Mouse (Mus musculus): ENCODE data around the gene Ddx43. TPM values are rescaled to one million over a fixed set of nuclear protein-coding genes. Genes with fewer than 3 reads are reported as not detected.

The Ddx43 gene
- total RNA-seq, 2 experiments from 2014 or later, result not detected

DNA sequence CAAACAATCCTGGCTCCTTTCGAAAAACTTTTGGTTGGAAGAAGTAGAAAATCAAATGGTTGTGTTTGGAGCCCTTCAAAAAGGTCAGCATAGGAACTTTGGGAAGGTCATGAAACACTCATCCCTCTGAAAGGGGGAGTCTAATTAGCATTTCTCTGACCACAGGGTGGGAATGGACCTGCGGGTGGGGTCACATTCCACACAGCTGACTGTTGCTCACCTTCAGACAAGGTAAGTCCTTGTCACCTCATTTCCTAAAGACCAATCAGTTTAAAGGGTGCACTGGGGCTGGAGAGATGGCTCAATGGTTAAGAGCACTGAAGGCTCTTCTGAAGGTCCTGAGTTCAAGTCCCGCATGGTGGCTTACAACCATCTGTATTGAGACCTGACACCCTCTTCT, 24.1 kb upstream of the Ddx43 start:
- ATAC-seq (replicated peaks; ENCODE audit: low FRiP score, poor library complexity, severe bottlenecking), result no peak

DNA sequence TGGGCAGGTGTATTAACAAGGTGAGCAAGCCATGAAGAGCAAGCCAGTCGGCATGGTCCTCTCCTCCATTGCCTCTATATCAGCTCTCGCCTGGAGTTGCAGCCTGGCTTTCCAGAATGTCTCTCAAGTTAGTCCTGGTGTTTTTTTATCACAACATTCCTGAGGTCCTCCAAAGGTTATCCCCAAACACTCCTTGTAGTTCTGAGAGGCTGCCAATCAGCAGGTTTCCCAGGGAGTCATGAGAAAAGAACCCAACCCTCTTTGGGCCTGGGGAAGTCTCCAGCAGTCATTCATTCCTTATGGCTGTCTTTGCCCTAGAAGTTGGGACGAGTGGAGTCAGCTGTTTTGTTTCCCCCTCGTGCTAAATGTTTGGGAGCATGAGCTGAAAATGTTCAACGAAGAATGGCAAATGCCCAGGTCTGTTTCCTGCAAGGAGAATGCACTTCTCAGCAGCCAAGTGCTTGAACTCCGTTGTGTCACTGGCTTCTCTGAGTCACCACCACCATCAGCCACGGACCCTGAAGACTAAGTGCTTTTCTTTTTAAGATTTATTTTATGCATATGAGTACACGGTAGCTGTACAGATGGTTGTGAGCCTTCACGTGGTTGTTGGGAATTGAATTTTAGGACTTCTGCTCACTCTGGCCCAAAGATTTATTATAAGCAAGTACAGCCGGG, 22.6 kb upstream of the Ddx43 start:
- ATAC-seq (replicated peaks; ENCODE audit: low FRiP score, poor library complexity, severe bottlenecking), result no peak

DNA sequence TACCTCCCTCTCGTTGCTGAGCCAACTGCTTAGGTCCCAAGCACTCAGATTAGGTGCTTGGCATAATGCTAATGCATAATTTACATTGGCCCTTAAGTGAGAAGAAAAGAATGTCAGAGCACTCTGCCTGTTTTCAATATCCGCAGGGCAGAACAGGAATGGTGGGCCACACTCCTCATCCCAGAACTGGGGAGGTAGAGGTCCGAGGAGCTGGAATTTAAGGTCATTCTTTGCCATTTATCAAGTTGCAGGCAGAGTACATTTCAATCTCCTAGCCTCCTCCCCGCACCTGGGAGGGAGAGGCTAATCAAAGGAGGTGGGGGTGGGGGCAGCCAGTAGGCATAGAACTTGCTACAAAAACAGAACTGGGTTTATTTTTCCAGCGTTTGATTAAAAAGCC, 21.2 kb upstream of the Ddx43 start:
- ATAC-seq (replicated peaks; ENCODE audit: low FRiP score, poor library complexity, severe bottlenecking), result no peak

DNA sequence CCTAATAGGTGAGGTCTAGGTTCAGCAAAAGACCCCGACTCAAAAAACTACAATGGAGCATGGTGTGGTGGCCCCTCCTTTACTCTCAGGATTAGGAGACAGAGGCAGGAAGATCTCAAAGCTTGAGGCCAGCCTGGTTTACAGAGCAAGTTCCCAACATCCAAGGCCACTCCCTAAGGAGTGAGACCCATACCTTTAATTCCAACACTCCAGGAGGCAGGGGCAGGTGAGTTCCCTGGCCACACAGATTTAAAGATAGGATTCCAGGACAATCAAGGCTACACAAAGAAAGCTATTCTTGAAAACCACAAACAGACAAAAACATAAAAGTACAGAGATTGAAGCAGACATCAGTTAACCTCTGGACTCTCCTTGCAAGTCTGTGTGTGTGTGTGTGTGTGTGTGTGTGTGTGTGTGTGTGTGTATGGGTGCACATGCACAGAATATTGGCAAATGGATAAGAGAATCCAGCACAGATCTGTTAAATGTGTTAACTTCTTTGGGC, 20.6 kb upstream of the Ddx43 start:
- no peak for ATAC-seq (replicated peaks; ENCODE audit: low FRiP score, poor library complexity, severe bottlenecking)

DNA sequence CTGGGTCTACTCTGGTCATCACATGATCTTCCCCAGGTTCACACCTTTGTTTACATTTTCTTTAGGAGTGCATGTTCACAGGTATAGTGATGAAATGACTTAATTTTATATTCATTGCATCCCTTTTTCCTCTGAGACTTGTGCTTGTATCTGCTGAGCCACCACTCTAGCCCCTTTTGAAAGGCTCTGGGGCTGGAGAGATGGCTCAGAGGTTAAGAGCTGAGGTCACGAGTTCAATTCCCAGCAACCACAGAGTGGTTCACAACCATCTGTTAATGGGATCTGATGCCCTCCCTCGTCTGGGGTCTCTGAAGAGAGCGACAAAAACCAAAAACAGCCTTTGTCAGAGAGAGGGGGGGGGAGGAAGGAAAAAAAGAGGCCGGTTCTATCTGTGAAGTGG, 20.1 kb upstream of the Ddx43 start:
- no peak for ATAC-seq (replicated peaks; ENCODE audit: low FRiP score, poor library complexity, severe bottlenecking)

DNA sequence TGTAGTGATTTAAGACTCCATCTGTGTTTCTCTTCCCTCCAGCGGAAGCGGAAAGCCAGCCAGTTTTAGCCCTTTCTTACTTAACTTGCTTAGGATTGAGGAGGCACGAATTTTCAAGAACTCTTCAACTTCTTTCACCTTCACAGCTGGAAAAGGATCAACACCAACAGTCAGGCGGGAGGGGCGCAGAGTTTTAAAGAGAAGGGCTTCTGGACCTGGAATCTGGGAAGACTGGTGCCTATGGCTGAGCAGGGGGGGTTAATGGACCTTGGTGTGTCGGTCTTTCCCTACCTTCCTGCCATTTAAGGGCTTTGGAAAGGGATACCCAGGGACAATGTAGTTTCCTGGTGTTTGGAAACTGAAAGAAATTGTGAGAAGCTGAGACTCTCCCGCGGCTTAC, 18.0 kb upstream of the Ddx43 start:
- ATAC-seq (replicated peaks; ENCODE audit: low FRiP score, poor library complexity, severe bottlenecking), result no peak

DNA sequence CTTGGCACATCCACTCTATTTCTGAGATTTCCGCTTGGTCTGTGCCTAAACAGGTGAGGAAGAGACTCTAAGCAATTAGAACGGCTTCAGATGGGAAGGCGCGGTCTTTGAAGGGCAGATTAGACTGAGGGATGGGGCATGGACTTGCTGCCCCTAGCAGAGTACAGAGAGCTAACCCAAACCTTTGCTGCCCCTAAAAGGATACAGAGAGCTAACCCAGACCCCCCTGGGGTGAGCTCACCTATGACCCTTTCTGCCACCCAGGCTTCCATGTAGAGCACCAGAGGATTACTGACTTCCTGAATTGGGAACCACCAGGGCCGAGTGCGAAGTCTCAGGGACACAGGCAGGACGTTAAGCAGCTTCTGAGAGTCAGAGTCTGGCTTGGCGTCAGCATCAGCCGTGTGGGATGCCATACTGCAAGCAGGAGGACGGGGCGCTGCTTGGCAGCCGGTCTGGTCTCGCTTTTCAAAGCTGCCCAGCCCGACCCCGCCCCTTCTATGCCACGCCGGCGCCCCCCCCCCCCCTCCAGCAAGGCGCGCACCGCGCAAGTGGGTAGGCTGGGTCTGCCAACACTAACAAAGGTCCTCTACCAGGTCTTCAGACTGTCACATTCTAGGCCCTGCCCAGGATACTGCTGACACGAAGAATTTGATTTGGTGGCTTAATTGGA, 17.3 kb upstream of the Ddx43 start, which contains the start of gene Ooep:
Gene Ooep (minus strand): TSS at position 613 of the 673 bp plus-strand sequence.
- no peak for ATAC-seq (replicated peaks; ENCODE audit: low FRiP score, poor library complexity, severe bottlenecking)

DNA sequence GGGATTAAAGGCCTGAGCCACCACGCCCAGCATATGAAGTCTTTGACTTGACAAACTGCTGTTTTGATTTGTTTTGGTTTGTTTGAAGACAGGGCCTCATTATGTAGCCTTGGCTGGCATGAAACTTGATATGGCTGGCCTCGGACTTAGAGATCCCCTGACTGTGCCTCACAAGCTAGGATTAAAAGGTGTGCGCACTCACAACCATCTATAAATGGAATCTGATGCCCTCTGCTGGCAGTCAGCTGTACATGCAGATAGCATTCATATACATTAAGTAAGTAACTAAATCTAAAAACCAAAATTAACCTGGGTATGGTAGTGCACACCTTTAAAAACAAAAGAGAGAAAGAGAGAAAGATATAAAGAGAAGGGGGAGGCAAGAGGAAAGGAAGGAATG, 9.7 kb upstream of the Ddx43 start:
- no peak for ATAC-seq (replicated peaks; ENCODE audit: low FRiP score, poor library complexity, severe bottlenecking)

DNA sequence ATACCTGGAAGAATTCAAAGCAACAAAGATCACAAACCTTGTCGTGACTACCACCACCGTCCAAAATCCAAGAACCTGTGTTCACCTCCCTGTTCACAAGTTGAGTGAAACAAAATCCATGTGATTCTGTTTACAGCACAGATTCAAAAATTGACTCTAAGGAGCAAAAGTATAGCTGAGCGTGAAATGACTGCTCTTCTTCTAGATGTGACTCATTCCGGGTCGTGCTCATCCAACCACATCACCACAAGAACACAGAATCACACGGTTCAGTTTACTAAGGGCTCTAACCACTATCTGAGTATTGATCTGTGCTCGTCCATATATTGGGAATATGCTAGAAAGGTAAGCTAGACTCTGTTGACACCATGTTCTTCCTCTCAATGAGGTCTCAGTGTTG, 8.6 kb upstream of the Ddx43 start:
- ATAC-seq (replicated peaks; ENCODE audit: low FRiP score, poor library complexity, severe bottlenecking), result no peak

DNA sequence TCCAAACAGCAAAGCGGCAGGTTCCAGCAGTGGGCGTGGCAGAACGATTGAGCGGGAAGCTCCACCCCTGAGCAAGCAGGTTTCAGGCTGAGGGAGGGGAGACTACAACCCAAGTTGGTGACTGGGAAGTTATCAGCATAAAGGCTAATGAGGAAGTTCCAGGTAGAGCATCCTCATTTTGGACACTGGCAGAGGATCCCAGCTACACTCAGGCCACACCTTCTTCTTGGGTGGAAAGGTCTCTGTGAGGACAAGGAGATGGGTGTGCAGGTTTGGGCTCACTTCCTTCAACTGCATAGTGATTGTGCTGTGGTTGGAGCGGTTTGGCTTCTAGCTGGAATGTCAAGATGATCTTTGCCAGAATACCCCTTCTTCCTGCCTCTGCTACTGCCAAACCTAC, 5.6 kb upstream of the Ddx43 start:
- no peak for ATAC-seq (replicated peaks; ENCODE audit: low FRiP score, poor library complexity, severe bottlenecking)

DNA sequence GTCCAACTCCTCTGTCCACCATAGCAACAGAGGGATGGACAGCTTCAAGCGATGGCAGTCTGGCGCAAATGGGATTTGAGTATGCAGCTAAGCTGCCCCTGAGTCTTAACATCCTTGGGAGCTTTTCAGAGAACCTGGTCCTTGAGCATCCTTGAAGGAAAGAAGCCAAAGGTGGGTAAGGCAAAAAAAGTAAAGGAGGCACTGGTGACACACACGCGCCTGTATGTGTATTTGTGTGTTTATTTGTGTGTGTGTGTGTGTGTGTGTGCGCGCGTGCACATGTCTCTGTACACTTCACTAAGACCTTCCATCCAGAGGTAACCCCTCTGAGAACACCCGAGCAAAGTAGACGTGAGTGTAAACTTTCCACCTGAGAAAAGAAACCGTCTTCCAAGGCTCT, 1.8 kb upstream of the Ddx43 start:
- no peak for ATAC-seq (replicated peaks; ENCODE audit: low FRiP score, poor library complexity, severe bottlenecking)

DNA sequence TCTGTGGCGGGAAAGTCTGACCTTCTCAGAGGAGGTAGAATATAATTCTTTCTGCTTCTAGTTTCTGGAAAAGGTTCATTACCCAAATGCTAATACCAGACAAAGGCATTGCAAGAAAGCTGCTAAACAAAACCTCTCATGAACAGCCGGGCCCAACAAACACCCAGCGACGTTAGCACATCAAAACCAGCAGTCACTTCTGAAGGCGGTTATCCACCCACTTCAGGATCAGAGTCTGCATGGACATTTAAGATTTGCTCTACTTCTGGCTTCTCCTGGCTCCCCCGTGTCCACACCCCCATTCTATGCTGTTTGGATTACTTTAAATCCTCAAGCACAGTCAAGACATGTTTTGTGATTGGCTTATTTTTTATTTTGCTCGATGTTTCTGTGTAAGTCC, 975 bp upstream of the Ddx43 start:
- no peak for ATAC-seq (replicated peaks; ENCODE audit: low FRiP score, poor library complexity, severe bottlenecking)

DNA sequence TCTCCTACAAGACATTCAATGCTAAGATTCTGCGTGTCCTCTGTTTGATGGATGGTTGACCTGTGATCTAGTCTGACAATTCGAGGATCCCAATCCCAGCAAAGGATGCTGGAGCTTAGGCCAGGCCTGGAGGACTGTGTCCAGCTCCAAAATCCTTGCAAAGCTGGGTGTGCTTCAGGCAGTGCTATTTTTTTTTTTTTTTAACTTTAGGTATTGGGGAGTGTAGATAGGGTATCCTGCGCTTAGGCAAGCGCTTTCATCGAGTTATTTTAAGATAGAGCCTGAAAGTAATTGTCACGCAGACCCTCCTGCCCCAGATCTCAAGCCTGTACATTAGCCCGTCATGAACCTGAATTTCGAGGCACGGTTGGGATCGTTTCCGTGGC, 340 bp upstream of the Ddx43 start:
- no peak for ATAC-seq (replicated peaks; ENCODE audit: low FRiP score, poor library complexity, severe bottlenecking)

DNA sequence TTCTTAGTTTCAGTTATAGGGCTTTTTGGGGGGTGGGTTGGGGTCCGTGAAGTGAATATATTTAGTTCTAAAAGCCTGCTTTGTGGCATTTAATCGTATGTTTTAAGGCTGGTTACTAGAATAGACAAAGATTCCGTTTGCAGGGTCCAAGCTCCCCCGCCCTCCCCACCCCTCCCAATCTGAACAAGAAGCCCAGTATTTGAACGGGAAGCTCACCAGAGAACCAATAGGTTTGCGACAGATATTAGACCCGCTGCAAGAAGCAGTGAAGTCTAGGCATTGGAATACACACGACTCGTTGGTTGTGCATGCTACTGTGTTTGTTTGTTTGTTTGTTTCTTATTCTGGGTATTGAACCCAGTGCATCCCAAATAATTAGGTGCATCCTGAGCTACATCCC, 940 bp downstream of the Ddx43 start:
- ATAC-seq (replicated peaks; ENCODE audit: low FRiP score, poor library complexity, severe bottlenecking), result no peak

DNA sequence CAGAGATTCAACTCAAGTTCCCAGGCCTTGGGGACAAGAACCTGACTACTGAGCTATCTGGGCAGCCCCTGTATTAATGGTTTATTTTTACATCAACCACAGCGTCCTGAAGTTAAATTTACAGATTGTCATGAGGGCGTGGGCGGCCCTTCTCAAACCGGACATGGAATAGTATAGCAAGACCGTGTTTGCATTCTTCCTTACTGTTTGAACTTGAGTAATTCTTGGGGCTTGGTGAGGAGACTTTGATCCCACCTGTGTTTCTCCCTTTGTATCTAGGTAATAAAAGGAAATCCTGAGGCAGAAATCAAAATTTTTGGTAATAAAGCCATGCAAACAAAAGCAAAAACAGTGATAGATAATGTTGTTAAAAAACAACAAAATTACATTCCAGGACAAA, 5.0 kb downstream of the Ddx43 start:
- no peak for ATAC-seq (replicated peaks; ENCODE audit: low FRiP score, poor library complexity, severe bottlenecking)

DNA sequence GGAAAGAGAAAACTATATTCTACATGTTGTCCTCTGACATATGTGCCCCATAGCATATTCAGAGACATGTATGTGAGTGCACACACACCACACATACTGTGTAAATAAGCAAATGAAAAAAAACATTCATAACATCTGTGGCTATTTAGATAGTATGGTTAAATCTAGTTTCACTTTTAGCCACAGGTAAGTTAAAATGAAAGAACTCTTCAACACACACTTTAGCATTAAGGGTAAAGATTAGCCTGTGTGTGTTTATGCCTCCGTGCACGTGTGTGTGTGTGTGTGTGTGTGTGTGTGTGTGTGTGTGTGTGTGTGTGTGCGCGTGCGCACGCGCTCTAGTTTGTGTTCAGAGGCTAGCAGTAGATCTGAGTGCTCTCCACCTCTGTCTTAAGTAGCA, 6.0 kb downstream of the Ddx43 start:
- ATAC-seq (replicated peaks; ENCODE audit: low FRiP score, poor library complexity, severe bottlenecking), result no peak

DNA sequence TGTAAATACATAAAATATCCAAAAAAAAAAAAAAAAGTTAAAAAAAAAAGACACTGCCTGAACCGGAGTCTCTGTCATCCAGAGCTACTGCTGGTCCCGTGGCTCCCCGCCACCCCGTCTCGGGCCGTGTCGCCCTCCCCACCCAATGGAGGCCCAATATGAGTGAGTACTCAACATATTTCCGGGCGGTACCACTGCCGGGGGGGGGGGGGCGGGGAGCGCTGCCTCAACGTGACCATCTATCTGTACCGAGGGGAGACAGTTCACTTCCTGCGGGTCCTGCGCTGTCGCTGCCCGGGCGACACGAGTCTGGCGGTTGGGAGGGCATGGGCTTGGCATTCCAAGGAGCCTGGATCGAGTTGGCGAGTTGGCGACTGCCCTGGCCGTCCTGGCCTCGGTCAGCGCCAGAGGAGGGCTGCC, 31.8 kb downstream of the Ddx43 start:
- no peak for ATAC-seq (replicated peaks; ENCODE audit: low FRiP score, poor library complexity, severe bottlenecking)

DNA sequence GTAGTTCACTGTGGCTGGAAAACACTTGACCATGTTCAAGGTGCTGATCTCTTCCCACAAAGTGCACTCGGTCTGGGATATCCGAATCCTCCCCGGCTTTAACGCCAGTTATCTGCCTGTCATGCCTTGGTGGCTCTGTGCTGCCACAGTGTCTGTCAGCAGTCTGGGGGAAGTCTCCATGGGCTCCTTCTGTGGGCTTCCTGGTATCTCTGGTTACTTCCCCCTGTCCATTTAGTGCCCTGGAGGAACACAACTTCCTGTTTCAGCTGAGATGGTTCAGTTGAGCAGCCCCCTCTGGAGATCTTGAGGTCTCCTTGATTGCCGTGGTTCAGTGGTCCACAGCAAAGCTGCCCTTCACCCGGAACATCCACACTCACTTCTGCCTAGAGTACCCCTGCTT, 32.6 kb downstream of the Ddx43 start:
- no peak for ATAC-seq (replicated peaks; ENCODE audit: low FRiP score, poor library complexity, severe bottlenecking)

DNA sequence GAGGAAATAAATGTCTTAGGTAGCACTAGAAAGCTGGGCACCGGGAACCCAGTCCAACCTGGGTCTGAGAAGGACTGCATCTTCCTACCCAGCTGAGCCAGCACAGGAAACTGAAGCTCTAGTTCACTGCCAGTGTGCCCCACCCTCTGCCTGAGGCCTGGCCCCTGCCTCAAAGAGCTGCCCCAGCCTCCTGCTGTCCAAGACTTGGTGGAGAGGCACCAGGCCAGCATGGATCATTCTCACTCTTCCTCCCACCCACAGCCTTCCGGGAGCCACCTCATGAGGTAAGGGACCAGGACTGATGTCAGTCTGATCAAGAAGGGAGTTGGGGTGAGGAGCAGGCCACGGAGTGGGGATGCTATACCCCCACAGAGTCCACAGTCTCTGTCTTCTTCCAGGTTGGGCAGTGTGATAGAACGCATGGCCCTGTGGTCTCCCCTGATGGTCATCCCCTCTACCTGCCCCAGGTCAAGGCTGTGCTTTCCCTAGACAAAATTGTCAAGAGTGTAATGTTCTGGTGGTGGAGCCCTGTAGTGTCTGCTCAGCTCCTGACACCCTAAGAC, 33.4 kb downstream of the Ddx43 start:
- ATAC-seq (replicated peaks; ENCODE audit: low FRiP score, poor library complexity, severe bottlenecking), result 0 out of 2 replicates have a peak, but pooled peaks have one; percentile 41

DNA sequence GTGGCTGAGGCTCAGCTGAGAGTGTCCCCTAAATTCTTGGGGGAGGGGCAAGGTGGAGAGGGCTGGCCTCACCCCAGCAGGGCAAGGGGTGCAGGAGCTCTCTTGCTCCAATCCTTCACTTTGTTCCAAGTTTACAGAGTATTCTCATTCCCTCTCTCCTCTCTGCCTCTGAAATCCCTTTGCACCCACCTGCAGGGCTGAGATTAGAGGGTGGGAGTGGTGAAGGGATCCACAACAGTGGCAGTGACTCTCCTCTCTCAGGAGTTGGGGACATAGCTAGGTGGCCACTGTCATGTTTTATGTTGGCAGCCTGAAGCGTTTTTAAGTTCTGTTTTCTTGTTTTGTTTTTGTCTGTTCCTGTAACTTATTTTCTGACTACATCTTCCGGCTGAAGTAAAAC, 34.0 kb downstream of the Ddx43 start:
- no peak for ATAC-seq (replicated peaks; ENCODE audit: low FRiP score, poor library complexity, severe bottlenecking)

DNA sequence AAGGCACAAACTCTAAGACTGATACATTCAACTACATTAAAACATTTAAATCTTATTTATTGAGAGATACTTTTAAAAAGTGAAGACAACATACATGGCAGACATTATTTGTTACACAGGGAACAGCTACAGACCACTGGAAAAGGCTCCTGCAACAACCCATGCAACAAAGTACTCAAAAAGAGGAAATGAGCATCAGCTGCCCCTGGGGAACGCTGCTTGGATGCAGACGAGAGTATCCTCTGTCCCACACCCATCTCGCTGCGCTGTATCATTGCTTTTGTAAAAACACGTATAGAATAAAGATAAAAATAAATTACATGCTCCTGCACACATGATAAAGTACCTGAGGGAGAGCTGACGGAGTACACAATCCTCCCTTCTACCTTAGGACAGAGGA, 34.9 kb downstream of the Ddx43 start:
- ATAC-seq (replicated peaks; ENCODE audit: low FRiP score, poor library complexity, severe bottlenecking), result no peak
